Mouse (Mus musculus) layer of hippocampus, postnatal 10 days (tissue): ENCODE data around the gene Gabrb1. TPM values are rescaled to one million over a fixed set of nuclear protein-coding genes. Genes with fewer than 3 reads are reported as not detected.
A peak's percentile ranks its signal among the peaks of the same experiment; 100 is the strongest.

Experiments used
- DNase-seq, 2 experiments: peaks; one replicate each; pipeline ENCODE4 v3.0.0; 2021; ENCODE audit warnings: low spot score in 2 of 2
- total RNA-seq, 2 experiments: library from RNA; stranded (reverse); gene quantifications; 2 replicates each; pipeline ENCODE4 v1.2.3; 2021

The Gabrb1 gene
- total RNA-seq, 2 experiments from 2014 or later = 99.4 to 104 TPM

- DNase-seq = no peak
Measured at GRCm38 (mm10) chr5:71828342-71828741, 170.4 kb downstream of the Gabrb1 start.

GRCm38 (mm10) chr5:71828996-71829395, 171.1 kb downstream of the Gabrb1 start:
- no peak for DNase-seq

- no peak for DNase-seq
Measured at GRCm38 (mm10) chr5:71830342-71830741, 172.4 kb downstream of the Gabrb1 start.

- no peak for DNase-seq
Measured at GRCm38 (mm10) chr5:71842241-71842640, 184.3 kb downstream of the Gabrb1 start.

GRCm38 (mm10) chr5:71898214-71898613, 240.3 kb downstream of the Gabrb1 start:
- no peak for DNase-seq

- DNase-seq = no peak
Measured at GRCm38 (mm10) chr5:71903399-71903798, 245.5 kb downstream of the Gabrb1 start.

GRCm38 (mm10) chr5:71914028-71914427, 256.1 kb downstream of the Gabrb1 start:
- DNase-seq = no peak

- no peak for DNase-seq
Measured at GRCm38 (mm10) chr5:71915711-71916110, 257.8 kb downstream of the Gabrb1 start.

- peak; percentile 39 to 59 for DNase-seq
Measured at GRCm38 (mm10) chr5:71917206-71917605, 259.3 kb downstream of the Gabrb1 start.

- no peak for DNase-seq
Measured at GRCm38 (mm10) chr5:71923636-71924035, 265.7 kb downstream of the Gabrb1 start.

- no peak for DNase-seq
Measured at GRCm38 (mm10) chr5:71926336-71926735, 268.4 kb downstream of the Gabrb1 start.

GRCm38 (mm10) chr5:71930036-71930435, 272.1 kb downstream of the Gabrb1 start:
- no peak for DNase-seq

- no peak for DNase-seq
Measured at GRCm38 (mm10) chr5:71951398-71951797, 293.5 kb downstream of the Gabrb1 start.

- DNase-seq = no peak
Measured at GRCm38 (mm10) chr5:71955070-71955685, 297.3 kb downstream of the Gabrb1 start.

GRCm38 (mm10) chr5:71964876-71965432, 307.0 kb downstream of the Gabrb1 start:
- DNase-seq = no peak

- no peak for DNase-seq
Measured at GRCm38 (mm10) chr5:71965529-71965928, 307.6 kb downstream of the Gabrb1 start.

GRCm38 (mm10) chr5:71970140-71970800, 312.4 kb downstream of the Gabrb1 start:
- DNase-seq = peak in 1 of 2 experiments; percentile 27

- no peak for DNase-seq
Measured at GRCm38 (mm10) chr5:71972831-71973230, 314.9 kb downstream of the Gabrb1 start.

- no peak for DNase-seq
Measured at GRCm38 (mm10) chr5:71976133-71976532, 318.2 kb downstream of the Gabrb1 start.

- DNase-seq = peak; percentile 62 to 71
Measured at GRCm38 (mm10) chr5:71976571-71977061, 318.7 kb downstream of the Gabrb1 start.

GRCm38 (mm10) chr5:71986561-71986960, 328.6 kb downstream of the Gabrb1 start:
- no peak for DNase-seq

GRCm38 (mm10) chr5:71986983-71987398, 329.1 kb downstream of the Gabrb1 start:
- DNase-seq = peak in 1 of 2 experiments; percentile 33
